Mouse (Mus musculus) heart, adult 2 months (tissue): ENCODE measurements around the gene Car1. TPM values are rescaled to one million over a fixed set of nuclear protein-coding genes. Genes with fewer than 3 reads are reported as not detected.
"Not testable (repeated sequence)": the region's sequence is repeated elsewhere in the genome, so short reads cannot be mapped to it uniquely, and the experiment has no call there.

Experiments
- DNase-seq, 2 experiments: peaks; one replicate each; pipeline ENCODE4 v3.0.0; 2021
- H3K27ac ChIP-seq: fragments of 200-600 bp; 2 replicates; pipeline ENCODE4 v1.8.1; 2022
- H3K27me3 ChIP-seq: fragments of 200-500 bp; 2 replicates; pipeline ENCODE4 v1.6.1; 2012; ENCODE audit warnings: mild to moderate bottlenecking, low read length, inconsistent platforms, mixed read lengths; ENCODE audit not compliant: control insufficient read depth, insufficient read depth
- H3K36me3 ChIP-seq: fragments of 200-500 bp; 2 replicates; pipeline ENCODE4 v1.6.1; 2012; ENCODE audit warnings: low read length, inconsistent platforms; ENCODE audit not compliant: control insufficient read depth, insufficient read depth
- H3K4me1 ChIP-seq: fragments of 200-500 bp; 2 replicates; pipeline ENCODE4 v1.6.1; 2011; ENCODE audit warnings: low read length; ENCODE audit not compliant: control insufficient read depth, insufficient read depth
- H3K4me3 ChIP-seq: fragments of 200-600 bp; 2 replicates; pipeline ENCODE4 v1.8.1; 2022
- H3K79me2 ChIP-seq: fragments of 200-500 bp; replicated peaks from 2 replicates; pipeline ENCODE4 v1.6.1; 2012; ENCODE audit warnings: mild to moderate bottlenecking, inconsistent platforms, low read length, moderate library complexity, mixed read lengths; ENCODE audit not compliant: control insufficient read depth, insufficient read depth
- H3K9ac ChIP-seq: fragments of 200-500 bp; 2 replicates; pipeline ENCODE4 v1.6.1; 2012; ENCODE audit warnings: low read depth, mild to moderate bottlenecking, control low read depth, inconsistent platforms, low read length, mixed read lengths
- CTCF ChIP-seq: fragments of 200-600 bp; IDR thresholded peaks from 2 replicates; pipeline ENCODE4 v1.8.1; 2022; ENCODE audit warnings: antibody characterized with exemption, mild to moderate bottlenecking, moderate library complexity
- EP300 ChIP-seq: fragments of 200-500 bp; IDR thresholded peaks from 2 replicates; pipeline ENCODE4 v1.6.1; 2011; ENCODE audit warnings: low read depth, low read length, control low read depth; ENCODE audit not compliant: insufficient read depth
- POLR2A ChIP-seq: fragments of 200-500 bp; IDR thresholded peaks from 2 replicates; pipeline ENCODE4 v1.6.1; 2011; ENCODE audit warnings: mild to moderate bottlenecking, low read depth, low read length, control low read depth; ENCODE audit not compliant: insufficient read depth
- WGBS: fragments of 180-500 bp; shearing (Covaris S2); methylation state at CpG from one replicate; pipeline ENCODE4 v1.1.7; 2018; 5-methylcytosine and 5-hydroxymethylcytosine counted together
- intact Hi-C: fragments of 180-260 bp; cut with DNase I; formaldehyde crosslinking; loops from one replicate; pipeline ENCODE4 v1.15.1; 2025
- polyA plus RNA-seq: library from polyadenylated mRNA; depleted of rRNA; stranded (reverse); fragments of >200 nt; gene quantifications from 2 replicates; pipeline ENCODE4 v1.2.3, GENCODE M21; 2012
- total RNA-seq, 2 experiments: library from RNA; stranded (reverse); gene quantifications; 2 replicates each; pipeline ENCODE4 v1.2.3; 2021

Car1 gene
- total and polyA plus RNA-seq, 3 experiments: 0.23 TPM; not detected in 2

- DNase-seq: no peak
- H3K9ac ChIP-seq: no peak overlapping the region
- WGBS: 58% methylated on average over 1 of the region's 1 CpGs
- H3K4me1 ChIP-seq: no peaks in the 10 kb centered on the region
- intact Hi-C loops: no loop called here
- H3K27ac ChIP-seq: no peak overlapping the region
- H3K27me3 ChIP-seq: no peaks in the 10 kb centered on the region
- TF ChIP-seq CTCF: no peak
- no peak for TF ChIP-seq POLR2A
- no peak for TF ChIP-seq EP300
- H3K79me2 ChIP-seq: no peaks in the 10 kb centered on the region
- no peaks in the 10 kb centered on the region for H3K36me3 ChIP-seq
- no peak overlapping the region for H3K4me3 ChIP-seq
These were observed 20.6 kb downstream of the Car1 start for GRCm38 (mm10) chr3:14787607-14788006.

GRCm38 (mm10) chr3:14787136-14787535 is 21.0 kb downstream of the Car1 start:
- H3K79me2 ChIP-seq: no peaks in the 10 kb centered on the region
- no peak overlapping the region for H3K27ac ChIP-seq
- H3K4me3 ChIP-seq: no peak overlapping the region
- no peak overlapping the region for H3K9ac ChIP-seq
- WGBS: 45% methylated on average over 1 of the region's 1 CpGs
- intact Hi-C loops: no loop called here
- DNase-seq: no peak
- no peaks in the 10 kb centered on the region for H3K36me3 ChIP-seq
- TF ChIP-seq POLR2A (no peak), CTCF (no peak), EP300 (no peak)
- H3K27me3 ChIP-seq: no peaks in the 10 kb centered on the region
- no peaks in the 10 kb centered on the region for H3K4me1 ChIP-seq

GRCm38 (mm10) chr3:14786551-14787079 is 21.6 kb downstream of the Car1 start:
- intact Hi-C loops: no loop called here
- WGBS: 57% methylated on average over 2 of the region's 2 CpGs
- DNase-seq: no peak
- Histone ChIP-seq H3K4me1 (no peaks in the 10 kb centered on the region), H3K36me3 (no peaks in the 10 kb centered on the region), H3K4me3 (no peak overlapping the region), H3K9ac (no peak overlapping the region), H3K27me3 (no peaks in the 10 kb centered on the region), H3K27ac (no peak overlapping the region), H3K79me2 (no peaks in the 10 kb centered on the region)
- TF ChIP-seq EP300: no peak
- no peak for TF ChIP-seq CTCF
- no peak for TF ChIP-seq POLR2A

- intact Hi-C loops: no loop called here
- Histone ChIP-seq H3K4me3 (no peak overlapping the region), H3K36me3 (no peaks in the 10 kb centered on the region), H3K9ac (no peak overlapping the region), H3K27me3 (no peaks in the 10 kb centered on the region), H3K27ac (no peak overlapping the region), H3K79me2 (no peaks in the 10 kb centered on the region), H3K4me1 (no peaks in the 10 kb centered on the region)
- no peak for DNase-seq
- no peak for TF ChIP-seq POLR2A
- no peak for TF ChIP-seq EP300
- 87% methylated on average over 2 of the region's 2 CpGs for WGBS
These were observed 22.8 kb downstream of the Car1 start for GRCm38 (mm10) chr3:14785353-14785752.

GRCm38 (mm10) chr3:14783198-14783597 is 25.0 kb downstream of the Car1 start:
- H3K27ac ChIP-seq, H3K36me3 ChIP-seq, H3K79me2 ChIP-seq, H3K9ac ChIP-seq, intact Hi-C loops, H3K4me3 ChIP-seq, H3K27me3 ChIP-seq, H3K4me1 ChIP-seq, DNase-seq: not testable (repeated sequence)
- WGBS: 71% methylated on average over 5 of the region's 5 CpGs

GRCm38 (mm10) chr3:14782365-14782764 is 25.8 kb downstream of the Car1 start:
- H3K4me3 ChIP-seq, intact Hi-C loops, H3K4me1 ChIP-seq, H3K9ac ChIP-seq, H3K79me2 ChIP-seq, H3K27ac ChIP-seq, H3K27me3 ChIP-seq, DNase-seq, H3K36me3 ChIP-seq: not testable (repeated sequence)
- WGBS: 75% methylated on average over 3 of the region's 3 CpGs

GRCm38 (mm10) chr3:14780212-14780611 is 28.0 kb downstream of the Car1 start:
- H3K36me3 ChIP-seq: no peaks in the 10 kb centered on the region
- no peaks in the 10 kb centered on the region for H3K27me3 ChIP-seq
- no peaks in the 10 kb centered on the region for H3K79me2 ChIP-seq
- H3K9ac ChIP-seq: no peak overlapping the region
- TF ChIP-seq POLR2A: no peak
- TF ChIP-seq CTCF: no peak
- no peak for TF ChIP-seq EP300
- DNase-seq: no peak
- WGBS: 71% methylated on average over 2 of the region's 2 CpGs
- H3K27ac ChIP-seq: no peak overlapping the region
- intact Hi-C loops: no loop called here
- H3K4me3 ChIP-seq: no peak overlapping the region
- no peaks in the 10 kb centered on the region for H3K4me1 ChIP-seq

GRCm38 (mm10) chr3:14776497-14777162 is 31.5 kb downstream of the Car1 start:
- H3K36me3 ChIP-seq, H3K79me2 ChIP-seq, DNase-seq, intact Hi-C loops, H3K4me3 ChIP-seq, H3K9ac ChIP-seq, H3K4me1 ChIP-seq, H3K27me3 ChIP-seq, H3K27ac ChIP-seq: not testable (repeated sequence)
- 46% methylated on average over 3 of the region's 3 CpGs for WGBS

GRCm38 (mm10) chr3:14774539-14774938 is 33.6 kb downstream of the Car1 start:
- H3K79me2 ChIP-seq, H3K36me3 ChIP-seq, DNase-seq, H3K4me3 ChIP-seq, H3K9ac ChIP-seq, H3K4me1 ChIP-seq, H3K27me3 ChIP-seq, H3K27ac ChIP-seq: not testable (repeated sequence)
- intact Hi-C loops: loop anchor here (5.0 kb wide), 1 partner anchor 47 kb away; no protein-coding TSS in a partner anchor
- WGBS: 69% methylated on average over 1 of the region's 1 CpGs
